Mouse (Mus musculus): ENCODE results near the gene Ceacam18.

- TF ChIP-seq CTCF (IDR thresholded peaks at IDR 0.05; ENCODE audit: low read depth) (no peak), EP300 (IDR thresholded peaks at IDR 0.05; ENCODE audit: low read depth) (no peak)
Measured at GRCm38 (mm10) chr7:43601884-43602283, 32.6 kb upstream of the Ceacam18 start.
